Mouse (Mus musculus) naive thymus-derived CD4-positive, alpha-beta T cell, adult 5 months (primary cell): ENCODE results near the gene Mrpl18. TPM values are rescaled to one million over a fixed set of nuclear protein-coding genes. Genes with fewer than 3 reads are reported as not detected.

Experiments used
- polyA plus RNA-seq: library from polyadenylated mRNA; unstranded; fragments of 100-300 nt; shearing (Covaris generic); gene quantifications from one replicate; pipeline ENCODE4 v1.2.1, GENCODE M21; 2017

The Mrpl18 gene
- 71.5 TPM for polyA plus RNA-seq

GRCm38 (mm10) chr17:12915881-12916583 lies at the start of gene Mrpl18:
Mrpl18 (minus strand) TSS chr17:12916345.

GRCm38 (mm10) chr17:12960331-12960873 lies 44.3 kb upstream of the Mrpl18 start, which contains the start of gene Acat2:
Acat2 (minus strand) TSS chr17:12960747.

DNA sequence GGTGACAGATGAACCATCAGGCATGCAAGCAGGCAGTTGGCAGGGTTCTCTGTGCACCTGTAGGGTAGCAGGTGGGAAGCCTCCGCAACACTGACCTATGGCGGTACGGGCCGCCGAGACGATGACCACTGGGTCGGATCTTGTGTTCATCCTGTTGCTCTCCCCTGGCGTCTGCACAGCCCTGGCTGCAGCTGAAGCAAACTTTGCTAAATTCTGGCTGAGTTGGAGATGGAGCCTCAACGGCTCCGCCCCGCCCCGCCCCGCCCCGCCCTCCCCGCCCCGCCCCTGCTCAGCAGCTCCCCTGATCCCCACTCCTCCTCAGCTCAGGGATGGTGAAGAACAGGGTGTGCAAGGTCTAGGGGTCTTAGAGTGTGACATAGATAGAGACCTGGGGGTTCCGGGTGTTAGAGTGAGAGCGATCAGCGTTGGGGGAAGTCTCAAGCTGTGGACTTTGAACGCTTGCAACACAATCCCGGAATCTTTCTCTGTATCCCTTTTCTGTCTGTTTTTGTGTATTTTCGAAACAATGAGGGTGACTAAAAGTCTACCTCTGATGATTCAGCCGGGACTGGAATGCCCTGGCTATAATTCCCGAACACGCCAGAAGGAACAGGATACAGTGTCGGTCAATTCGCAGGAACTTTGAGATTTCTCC lies 24.1 kb upstream of the Mrpl18 start, which contains the start of gene Acat3:
Gene Acat3, minus strand, starts transcription at position 450 of the 655 bp plus-strand sequence.

DNA sequence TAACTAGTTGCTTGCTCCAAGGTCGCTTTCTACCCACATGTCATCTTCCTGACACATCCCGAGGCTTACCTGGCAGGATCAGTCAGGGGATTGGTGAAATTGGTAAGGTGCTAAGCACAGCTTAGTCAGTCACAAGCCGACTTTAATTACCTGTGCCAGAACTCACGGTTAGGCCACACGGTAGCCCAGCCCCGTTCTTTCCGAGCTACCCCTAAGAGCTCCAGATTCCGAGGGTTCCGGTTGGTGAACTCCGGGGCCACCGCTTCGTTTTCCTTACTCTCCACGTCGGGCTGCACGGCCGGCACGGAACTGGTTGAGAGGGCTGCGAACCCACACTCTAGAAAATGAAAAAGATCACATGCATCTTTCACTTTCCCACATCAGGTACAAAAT lies 661 bp downstream of the Mrpl18 start, which contains the start of gene Tcp1:
Gene Tcp1, plus strand, starts transcription at position 214 of the 393 bp plus-strand sequence.

GRCm38 (mm10) chr17:12909361-12910280 lies 6.5 kb downstream of the Mrpl18 start, which contains the start of gene Pnldc1:
Pnldc1 (minus strand) TSS chr17:12910230.

DNA sequence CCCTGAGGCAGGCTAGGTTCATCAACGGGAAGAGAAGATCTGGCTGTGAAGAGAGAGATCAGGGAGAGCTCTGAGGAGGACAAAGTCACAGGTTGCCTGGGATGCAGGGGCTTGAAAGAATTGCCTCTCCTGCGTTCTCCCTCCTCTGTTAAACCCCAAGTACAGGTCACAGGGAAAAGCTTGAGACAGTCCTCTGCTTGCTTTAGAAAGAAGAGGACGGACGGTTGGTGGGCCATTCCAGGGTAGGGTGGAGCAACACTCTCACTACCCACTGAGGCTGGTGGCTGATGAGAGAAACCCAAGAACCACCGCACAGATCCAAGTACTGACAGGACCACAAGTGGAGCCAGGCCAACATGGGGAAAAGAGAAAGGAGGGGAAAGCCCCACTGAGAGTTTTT lies 40.4 kb downstream of the Mrpl18 start, which contains the start of gene Mrgprh:
Gene Mrgprh, plus strand, starts transcription at position 301 of the 400 bp plus-strand sequence.

DNA sequence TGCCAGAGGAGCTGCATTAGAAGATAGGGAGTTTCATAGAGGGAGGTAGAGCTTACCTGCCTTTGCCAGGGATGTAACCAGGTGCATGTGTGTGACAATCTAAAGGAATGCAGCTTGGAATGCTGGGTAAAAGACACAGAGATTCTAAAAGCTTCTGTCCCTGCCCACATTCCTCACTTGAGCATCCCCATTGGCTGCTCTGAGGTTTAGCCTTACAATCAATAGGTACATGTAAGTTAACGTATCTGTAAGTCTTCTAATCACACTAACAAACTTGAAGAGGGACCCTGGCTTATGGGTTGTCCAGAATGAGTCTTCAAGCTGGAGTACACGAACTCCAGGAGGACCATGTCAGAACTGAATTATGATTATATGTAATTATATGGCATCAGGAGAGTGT lies 48.1 kb downstream of the Mrpl18 start, which contains the start of gene Mas1:
Gene Mas1, minus strand, starts transcription at position 101 of the 400 bp plus-strand sequence.

Other genes with a start within 250 kb of the Mrpl18 start
- not detected for gene Slc22a1, start 240.5 kb downstream of the Mrpl18 start, polyA plus RNA-seq
- gene Igf2r, start 146.7 kb downstream of the Mrpl18 start, polyA plus RNA-seq: 26.0 TPM
- not detected for gene Mas1, start 48.2 kb downstream of the Mrpl18 start, polyA plus RNA-seq
- not detected for gene Mrgprh, start 40.3 kb downstream of the Mrpl18 start, polyA plus RNA-seq
- gene Pnldc1, start 6.1 kb downstream of the Mrpl18 start, polyA plus RNA-seq: 0.86 TPM
- gene Tcp1, start 644 bp downstream of the Mrpl18 start, polyA plus RNA-seq: 186 TPM
- 2.4 TPM for gene Acat3, start 24.3 kb upstream of the Mrpl18 start, polyA plus RNA-seq
- 45.3 TPM for gene Acat2, start 44.4 kb upstream of the Mrpl18 start, polyA plus RNA-seq
- gene Wtap, start 77.8 kb upstream of the Mrpl18 start, polyA plus RNA-seq: 87.3 TPM
- gene Sod2, start 90.5 kb upstream of the Mrpl18 start, polyA plus RNA-seq: 87.7 TPM
- not detected for gene Gpr31b, start 136.0 kb upstream of the Mrpl18 start, polyA plus RNA-seq
- not detected for gene Tcp10b, start 144.8 kb upstream of the Mrpl18 start, polyA plus RNA-seq
- not detected for gene Unc93a, start 215.5 kb upstream of the Mrpl18 start, polyA plus RNA-seq